Mouse (Mus musculus): Measurements from ENCODE around the gene Ung. TPM values are rescaled to one million over a fixed set of nuclear protein-coding genes. Genes with fewer than 3 reads are reported as not detected.
A peak's percentile ranks its signal among the peaks of the same experiment; 100 is the strongest.

Ung gene
- total and polyA plus RNA-seq, 3 experiments = 24.4 to 32.1 (median 27.1) TPM

GRCm38 (mm10) chr5:114175596-114176171, 45.5 kb downstream of the Ung start:
- H3K4me1 ChIP-seq (ENCODE audit: control insufficient read depth, insufficient read depth, low read length) = peaks cover 23% of the 10 kb centered on the region
- WGBS = 1% methylated on average over 26 of the region's 26 CpGs
- TF ChIP-seq EP300 (IDR thresholded peaks at IDR 0.05; ENCODE audit: insufficient read depth, low read depth, low read length) = peak; percentile 76; the same call in 1 of the 2 replicates
- TF ChIP-seq POLR2A (IDR thresholded peaks at IDR 0.05; ENCODE audit: insufficient read depth, low read depth, low read length) = peak; percentile 98
- TF ChIP-seq CTCF (IDR thresholded peaks at IDR 0.05) = peak; percentile 42
- peak overlapping the region; percentile 94 for H3K27ac ChIP-seq
- H3K36me3 ChIP-seq (ENCODE audit: control insufficient read depth, insufficient read depth, low read length) = peaks cover 6% of the 10 kb centered on the region
- H3K79me2 ChIP-seq (replicated peaks; ENCODE audit: control insufficient read depth, insufficient read depth, low read length) = 0 out of 2 replicates have a peak, but pooled peaks cover 2% of the 10 kb centered on the region
- peak overlapping the region; percentile 60 for H3K4me3 ChIP-seq
- H3K27me3 ChIP-seq (ENCODE audit: control insufficient read depth, insufficient read depth, low read length) = no peaks in the 10 kb centered on the region
- peak; percentile 97 for DNase-seq
- intact Hi-C loops (cut with DNase I) = loop anchor here (10.0 kb wide), 1 partner anchor 199 kb away; no protein-coding TSS in a partner anchor
- peak overlapping the region; percentile 86 for H3K9ac ChIP-seq (ENCODE audit: low read depth, low read length)

- Histone ChIP-seq H3K27me3 (ENCODE audit: control insufficient read depth, insufficient read depth, low read length) (no peaks in the 10 kb centered on the region), H3K79me2 (replicated peaks; ENCODE audit: control insufficient read depth, insufficient read depth, low read length) (0 out of 2 replicates have a peak, but pooled peaks cover 2% of the 10 kb centered on the region), H3K4me1 (ENCODE audit: control insufficient read depth, insufficient read depth, low read length) (peaks cover 28% of the 10 kb centered on the region), H3K9ac (ENCODE audit: low read depth, low read length) (peak overlapping the region; percentile 86), H3K27ac (peak overlapping the region; percentile 94), H3K36me3 (ENCODE audit: control insufficient read depth, insufficient read depth, low read length) (peaks cover 6% of the 10 kb centered on the region), H3K4me3 (peak overlapping the region; percentile 60)
- no peak for TF ChIP-seq EP300 (IDR thresholded peaks at IDR 0.05; ENCODE audit: insufficient read depth, low read depth, low read length)
- peak; percentile 65 for TF ChIP-seq CTCF (IDR thresholded peaks at IDR 0.05)
- WGBS = 54% methylated on average over 8 of the region's 8 CpGs
- no peak for DNase-seq
- intact Hi-C loops (cut with DNase I) = loop anchor here (10.0 kb wide), 1 partner anchor 198 kb away; no protein-coding TSS in a partner anchor
These were observed 46.6 kb downstream of the Ung start for GRCm38 (mm10) chr5:114176548-114177400.

DNA sequence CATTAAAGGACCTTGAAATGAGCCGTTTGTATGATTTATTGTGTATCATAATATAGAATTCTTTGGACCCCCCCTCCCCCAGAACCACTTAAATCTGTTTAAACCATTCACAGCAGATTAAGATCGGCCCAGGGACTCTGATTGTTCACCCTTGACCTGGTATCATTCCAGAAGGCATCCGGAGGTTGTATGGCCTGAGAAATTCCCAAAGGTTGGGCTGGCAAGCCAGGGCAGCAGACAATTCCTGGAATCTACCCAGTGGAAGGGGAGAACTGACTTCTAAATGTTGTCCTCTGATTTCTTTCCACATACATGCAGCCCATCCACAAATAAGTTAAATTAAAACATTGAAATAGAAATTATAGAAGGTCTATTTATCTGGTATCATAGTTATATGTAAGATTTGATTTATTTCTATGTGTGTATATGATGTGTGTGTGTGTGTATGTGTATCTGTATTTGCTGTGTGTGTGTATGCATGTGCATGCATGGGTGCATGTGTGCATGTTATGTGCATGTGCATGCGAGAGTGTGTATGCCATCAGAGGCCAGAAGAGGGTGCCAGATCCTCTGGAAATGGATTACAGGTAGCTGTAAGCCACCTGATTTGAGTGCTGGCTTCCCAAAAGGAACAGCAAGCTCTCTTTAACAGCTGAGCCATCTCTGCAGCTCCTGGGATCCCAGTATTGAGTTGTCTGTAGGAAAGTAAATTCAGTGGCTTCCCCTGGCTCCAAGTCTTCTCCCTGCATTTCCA, 48.0 kb downstream of the Ung start:
- H3K27ac ChIP-seq = peak overlapping the region; percentile 95

DNA sequence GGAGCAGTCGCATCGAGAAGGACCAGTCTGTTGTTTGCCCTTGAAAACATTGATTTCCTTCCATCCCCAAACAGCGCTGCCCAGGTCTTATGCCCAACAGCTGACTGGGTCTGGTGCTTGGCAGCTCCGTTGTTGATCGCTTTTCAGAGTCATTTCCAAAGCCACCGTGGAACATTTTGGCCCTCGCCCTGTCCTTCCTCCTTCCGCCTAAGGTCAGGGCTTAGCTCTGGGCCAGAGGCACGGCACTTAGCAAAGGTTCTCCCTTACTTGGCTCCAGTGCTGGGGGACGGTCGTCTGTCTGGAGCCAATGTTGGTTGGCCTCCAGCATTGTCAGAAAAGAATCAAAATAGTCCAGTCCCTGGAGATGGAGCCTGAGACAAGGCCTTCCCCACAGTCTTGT, 49.4 kb downstream of the Ung start:
- 16% methylated on average over 11 of the region's 11 CpGs for WGBS
- peak overlapping the region; percentile 95 for H3K27ac ChIP-seq
- TF ChIP-seq EP300 (IDR thresholded peaks at IDR 0.05; ENCODE audit: insufficient read depth, low read depth, low read length) (peak; percentile 99), CTCF (IDR thresholded peaks at IDR 0.05) (no peak), POLR2A (IDR thresholded peaks at IDR 0.05; ENCODE audit: insufficient read depth, low read depth, low read length) (peak; percentile 59)

More for the DNA sequence above, 48.0 kb downstream of the Ung start:
- H3K27me3 ChIP-seq (ENCODE audit: control insufficient read depth, insufficient read depth, low read length) = no peaks in the 10 kb centered on the region
- H3K36me3 ChIP-seq (ENCODE audit: control insufficient read depth, insufficient read depth, low read length) = peaks cover 6% of the 10 kb centered on the region
- WGBS = 51% methylated on average over 4 of the region's 4 CpGs
- H3K79me2 ChIP-seq (replicated peaks; ENCODE audit: control insufficient read depth, insufficient read depth, low read length) = 0 out of 2 replicates have a peak, but pooled peaks cover 2% of the 10 kb centered on the region
- peaks cover 29% of the 10 kb centered on the region for H3K4me1 ChIP-seq (ENCODE audit: control insufficient read depth, insufficient read depth, low read length)
- no peak for DNase-seq
- no peak for TF ChIP-seq POLR2A (IDR thresholded peaks at IDR 0.05; ENCODE audit: insufficient read depth, low read depth, low read length)
- TF ChIP-seq EP300 (IDR thresholded peaks at IDR 0.05; ENCODE audit: insufficient read depth, low read depth, low read length) = 0 out of 2 replicates have a peak, but pooled peaks have one; percentile 39
- TF ChIP-seq CTCF (IDR thresholded peaks at IDR 0.05) = peak; percentile 53
- no peak overlapping the region for H3K4me3 ChIP-seq
- intact Hi-C loops (cut with DNase I) = loop anchor here (2.0 to 10.0 kb wide), 3 partner anchors 21 to 197 kb away; no protein-coding TSS in a partner anchor
- no peak overlapping the region for H3K9ac ChIP-seq (ENCODE audit: low read depth, low read length)

GRCm38 (mm10) chr5:114183493-114183892, 53.3 kb downstream of the Ung start:
- TF ChIP-seq POLR2A (IDR thresholded peaks at IDR 0.05; ENCODE audit: insufficient read depth, low read depth, low read length) (no peak), CTCF (IDR thresholded peaks at IDR 0.05) (no peak), EP300 (IDR thresholded peaks at IDR 0.05; ENCODE audit: insufficient read depth, low read depth, low read length) (no peak)
- H3K27ac ChIP-seq = no peak overlapping the region
- 100% methylated on average over 2 of the region's 2 CpGs for WGBS
- no peak overlapping the region for H3K4me3 ChIP-seq
- H3K27me3 ChIP-seq (ENCODE audit: control insufficient read depth, insufficient read depth, low read length) = no peaks in the 10 kb centered on the region
- no peaks in the 10 kb centered on the region; the same call in 1 of the 2 replicates for H3K79me2 ChIP-seq (replicated peaks; ENCODE audit: control insufficient read depth, insufficient read depth, low read length)
- peaks cover 7% of the 10 kb centered on the region for H3K36me3 ChIP-seq (ENCODE audit: control insufficient read depth, insufficient read depth, low read length)
- intact Hi-C loops (cut with DNase I) = no loop called here
- no peak for DNase-seq
- peaks cover 28% of the 10 kb centered on the region for H3K4me1 ChIP-seq (ENCODE audit: control insufficient read depth, insufficient read depth, low read length)
- H3K9ac ChIP-seq (ENCODE audit: low read depth, low read length) = no peak overlapping the region

More for the DNA sequence above, 49.4 kb downstream of the Ung start:
- Histone ChIP-seq H3K36me3 (ENCODE audit: control insufficient read depth, insufficient read depth, low read length) (peaks cover 6% of the 10 kb centered on the region), H3K9ac (ENCODE audit: low read depth, low read length) (no peak overlapping the region), H3K4me1 (ENCODE audit: control insufficient read depth, insufficient read depth, low read length) (peaks cover 27% of the 10 kb centered on the region), H3K27me3 (ENCODE audit: control insufficient read depth, insufficient read depth, low read length) (no peaks in the 10 kb centered on the region), H3K4me3 (no peak overlapping the region), H3K79me2 (replicated peaks; ENCODE audit: control insufficient read depth, insufficient read depth, low read length) (0 out of 2 replicates have a peak, but pooled peaks cover 2% of the 10 kb centered on the region)
- peak; percentile 79 to 88 for DNase-seq
- intact Hi-C loops (cut with DNase I) = loop anchor here (2.0 to 10.0 kb wide), 3 partner anchors 19 to 195 kb away; no protein-coding TSS in a partner anchor
